Mouse (Mus musculus): Measurements from ENCODE around the gene Megf8.

Megf8 gene

GRCm38 (mm10) chr7:25278341-25279075 lies 38.5 kb upstream of the Megf8 start:
- in situ Hi-C loops (cut with MboI, MseI): no loop called here

DNA sequence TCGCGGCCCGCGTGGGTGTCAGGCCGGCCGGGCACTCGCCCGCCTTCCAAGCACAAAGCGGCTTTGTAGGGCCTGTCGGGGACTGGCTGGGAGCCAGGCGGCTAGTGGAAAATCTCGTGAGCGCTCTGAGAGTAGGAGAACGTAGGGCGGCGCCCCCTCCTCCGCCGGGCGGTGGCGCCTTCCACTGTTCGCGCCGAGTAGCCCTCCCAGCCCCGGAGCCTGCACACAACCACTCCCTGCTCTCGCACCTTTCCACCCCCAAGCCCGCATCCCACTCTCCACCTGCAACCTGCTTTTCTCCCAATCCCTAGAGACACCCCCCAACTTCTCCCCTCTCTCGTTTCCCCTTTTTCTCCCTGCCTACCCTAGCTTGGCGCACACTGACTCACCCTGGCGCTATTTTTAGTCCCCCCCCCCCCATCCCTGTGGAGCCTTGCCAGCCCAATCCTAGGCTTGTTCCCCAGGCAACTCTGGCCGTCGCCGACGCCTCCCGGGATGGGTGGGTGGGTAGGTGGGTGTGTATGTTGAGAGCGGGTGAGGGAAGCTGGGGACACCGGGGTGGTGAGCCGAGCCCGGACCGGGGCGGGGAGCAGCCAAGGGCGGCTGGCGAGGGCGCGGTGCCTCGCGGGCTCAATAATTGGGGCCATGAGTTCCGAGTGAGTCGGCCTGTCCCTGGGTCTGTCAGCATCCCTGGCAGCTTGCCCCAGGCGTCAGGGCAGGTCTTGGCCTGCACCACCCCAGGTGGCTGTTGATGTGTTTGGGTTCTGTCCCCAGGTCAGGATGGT lies 37.7 kb upstream of the Megf8 start:
- in situ Hi-C loops (cut with MboI, MseI): no loop called here

- in situ Hi-C loops (cut with MboI, MseI): loop anchor here (5.0 kb wide), 1 partner anchor 908 kb away; the partner anchor contains the start of gene Kcnn4
Measured at GRCm38 (mm10) chr7:25279861-25280791, 36.8 kb upstream of the Megf8 start.

- in situ Hi-C loops (cut with MboI, MseI): loop anchor here (5.0 kb wide), 1 partner anchor 909 kb away; the partner anchor contains the start of gene Kcnn4
Measured at GRCm38 (mm10) chr7:25281166-25281733, 35.7 kb upstream of the Megf8 start.

GRCm38 (mm10) chr7:25281734-25282601 lies 35.0 kb upstream of the Megf8 start:
- in situ Hi-C loops (cut with MboI, MseI): loop anchor here (5.0 kb wide), 1 partner anchor 910 kb away; the partner anchor contains the start of gene Kcnn4

DNA sequence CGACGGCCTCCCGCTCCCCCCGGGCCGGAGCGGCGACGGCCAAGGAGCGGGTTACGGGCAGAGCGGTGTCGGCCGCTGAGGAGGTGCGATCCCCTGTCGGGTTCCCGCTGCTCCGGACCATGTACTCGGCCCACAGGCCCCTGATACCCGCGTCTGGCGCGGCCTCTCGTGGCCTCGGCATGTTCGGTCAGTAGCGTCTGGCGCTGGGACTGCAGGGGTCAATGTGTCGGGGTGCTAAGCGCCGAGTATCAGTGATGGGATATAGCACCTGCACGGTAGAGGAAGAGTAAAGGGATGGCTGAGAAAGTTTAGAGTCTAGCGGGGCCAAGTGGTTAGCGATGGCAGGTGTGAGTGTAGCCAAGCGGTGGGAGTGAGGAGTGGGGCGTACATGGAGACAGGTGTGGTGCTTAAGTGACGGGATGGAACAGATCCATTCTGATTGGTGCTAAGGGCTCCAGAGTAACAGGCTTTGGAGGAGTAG lies 34.2 kb upstream of the Megf8 start:
- in situ Hi-C loops (cut with MboI, MseI): loop anchor here (5.0 kb wide), 1 partner anchor 910 kb away; the partner anchor contains the start of gene Kcnn4

DNA sequence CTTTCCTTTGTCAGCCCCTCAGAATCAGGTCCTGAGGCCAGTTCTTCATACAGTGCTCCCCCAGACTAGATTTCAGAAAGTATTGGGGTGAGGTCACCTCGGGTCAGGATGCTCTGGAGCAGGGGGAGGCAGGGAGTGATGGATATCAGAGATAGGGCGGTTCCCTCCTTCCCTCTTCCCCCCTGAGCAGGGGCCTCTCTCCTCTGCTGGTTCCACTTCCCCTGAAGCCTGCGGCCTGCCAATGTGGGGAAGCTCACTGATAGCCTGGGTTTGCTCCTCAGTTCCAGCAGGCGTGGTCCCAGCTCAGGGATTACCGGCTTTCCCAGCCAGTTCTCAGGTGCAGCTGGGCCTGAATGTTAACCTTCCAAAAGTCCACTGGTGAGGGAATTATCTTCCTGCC lies 33.3 kb upstream of the Megf8 start:
- in situ Hi-C loops (cut with MboI, MseI): loop anchor here (5.0 kb wide), 1 partner anchor 911 kb away; the partner anchor contains the start of gene Kcnn4

DNA sequence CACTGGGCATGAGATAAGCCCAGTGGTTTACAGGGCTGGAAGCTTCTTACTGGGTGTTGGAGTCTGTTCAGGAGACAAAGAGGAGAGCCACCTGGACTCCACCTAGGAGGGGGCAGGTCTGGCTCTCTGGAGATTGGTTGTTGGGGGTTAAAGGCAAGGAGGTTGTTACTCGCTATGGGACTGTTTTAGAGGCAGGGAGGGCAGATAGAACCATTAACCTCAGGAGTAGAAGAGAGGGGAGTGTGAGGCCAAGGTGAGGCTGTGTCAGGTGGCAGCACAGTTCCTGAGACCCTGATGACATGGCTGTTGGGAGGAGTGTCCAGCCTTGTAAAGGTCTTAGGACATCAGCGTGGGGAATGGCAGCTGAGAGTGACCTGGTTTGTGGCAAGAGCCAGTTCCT lies 32.8 kb upstream of the Megf8 start:
- in situ Hi-C loops (cut with MboI, MseI): loop anchor here (5.0 kb wide), 1 partner anchor 912 kb away; the partner anchor contains the start of gene Kcnn4

DNA sequence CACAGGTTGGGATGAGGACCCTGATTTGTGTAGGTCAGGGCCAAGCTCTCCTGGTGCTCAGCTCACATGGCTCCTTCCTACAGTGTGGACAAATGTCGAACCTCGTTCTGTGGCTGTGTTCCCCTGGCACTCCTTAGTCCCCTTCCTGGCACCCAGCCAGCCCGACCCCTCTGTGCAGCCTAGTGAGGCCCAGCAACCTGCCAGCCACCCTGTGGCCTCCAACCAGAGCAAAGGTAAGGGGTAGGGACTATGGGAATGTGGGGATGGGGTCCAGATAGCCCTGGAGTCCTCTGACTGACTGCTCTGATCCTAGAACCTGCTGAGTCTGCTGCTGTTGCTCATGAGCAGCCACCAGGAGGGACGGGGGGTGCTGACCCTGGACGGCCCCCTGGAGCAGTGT lies 32.2 kb upstream of the Megf8 start:
- in situ Hi-C loops (cut with MboI, MseI): loop anchor here (5.0 kb wide), 1 partner anchor 912 kb away; the partner anchor contains the start of gene Kcnn4

GRCm38 (mm10) chr7:25285511-25286238 lies 31.3 kb upstream of the Megf8 start:
- in situ Hi-C loops (cut with MboI, MseI): no loop called here

- in situ Hi-C loops (cut with MboI, MseI): no loop called here
Measured at GRCm38 (mm10) chr7:25286989-25287388, 30.0 kb upstream of the Megf8 start.

GRCm38 (mm10) chr7:25288011-25288410 lies 29.0 kb upstream of the Megf8 start:
- in situ Hi-C loops (cut with MboI, MseI): no loop called here

DNA sequence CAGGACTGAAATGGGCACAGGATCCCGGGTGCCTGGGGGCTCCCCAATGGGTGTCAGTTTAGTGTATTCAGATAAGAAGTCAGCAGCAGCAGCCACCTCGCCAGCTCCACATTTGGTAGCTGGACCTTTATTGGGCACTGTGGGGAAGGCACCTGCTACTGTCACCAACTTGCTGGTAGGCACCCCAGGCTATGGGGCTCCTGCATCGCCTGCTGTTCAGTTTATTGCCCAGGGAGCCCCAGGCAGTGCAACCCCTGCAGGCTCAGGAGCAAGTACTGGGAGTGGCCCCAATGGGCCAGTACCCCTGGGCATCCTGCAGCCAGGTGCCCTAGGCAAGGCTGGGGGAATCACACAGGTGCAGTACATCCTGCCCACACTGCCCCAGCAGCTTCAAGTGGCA lies 28.2 kb upstream of the Megf8 start:
- in situ Hi-C loops (cut with MboI, MseI): no loop called here

DNA sequence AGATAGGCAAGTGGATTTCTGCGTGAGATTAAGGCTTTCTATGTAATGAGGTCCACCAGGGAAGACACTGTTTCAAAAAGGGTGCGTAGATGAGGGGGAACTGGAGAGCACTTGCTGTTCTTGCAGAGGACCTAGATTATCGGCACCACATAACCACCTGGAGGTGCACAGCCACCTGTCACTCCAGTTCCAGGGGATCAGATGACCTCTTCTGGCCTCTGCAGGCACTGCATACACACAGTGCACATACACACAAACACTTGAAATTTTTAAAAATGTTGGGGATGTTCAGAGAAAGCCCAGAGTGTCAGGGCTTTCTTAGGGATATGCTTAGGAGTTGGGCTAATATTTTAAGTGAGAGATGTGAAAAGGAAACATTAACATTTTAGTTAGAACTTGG lies 27.0 kb upstream of the Megf8 start:
- in situ Hi-C loops (cut with MboI, MseI): no loop called here

- in situ Hi-C loops (cut with MboI, MseI): no loop called here
Measured at GRCm38 (mm10) chr7:25290463-25290862, 26.5 kb upstream of the Megf8 start.

GRCm38 (mm10) chr7:25290911-25291310 lies 26.1 kb upstream of the Megf8 start:
- in situ Hi-C loops (cut with MboI, MseI): no loop called here

DNA sequence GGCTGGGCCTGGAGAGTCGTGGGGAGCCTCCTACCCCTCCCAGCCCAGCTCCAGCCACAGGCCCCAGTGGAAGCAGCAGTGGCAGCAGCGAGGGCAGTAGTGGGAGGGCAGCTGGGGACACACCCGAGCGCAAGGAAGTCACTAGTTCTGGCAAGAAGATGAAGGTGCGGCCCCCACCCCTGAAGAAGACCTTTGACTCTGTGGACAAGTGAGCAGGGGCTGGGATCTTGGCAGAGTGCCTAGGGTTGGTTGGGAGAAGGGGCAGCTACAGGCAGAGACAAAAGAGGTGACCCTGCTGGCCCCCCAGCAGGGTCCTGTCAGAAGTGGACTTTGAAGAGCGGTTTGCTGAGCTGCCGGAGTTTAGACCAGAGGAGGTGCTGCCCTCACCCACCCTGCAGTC lies 24.9 kb upstream of the Megf8 start:
- in situ Hi-C loops (cut with MboI, MseI): no loop called here

DNA sequence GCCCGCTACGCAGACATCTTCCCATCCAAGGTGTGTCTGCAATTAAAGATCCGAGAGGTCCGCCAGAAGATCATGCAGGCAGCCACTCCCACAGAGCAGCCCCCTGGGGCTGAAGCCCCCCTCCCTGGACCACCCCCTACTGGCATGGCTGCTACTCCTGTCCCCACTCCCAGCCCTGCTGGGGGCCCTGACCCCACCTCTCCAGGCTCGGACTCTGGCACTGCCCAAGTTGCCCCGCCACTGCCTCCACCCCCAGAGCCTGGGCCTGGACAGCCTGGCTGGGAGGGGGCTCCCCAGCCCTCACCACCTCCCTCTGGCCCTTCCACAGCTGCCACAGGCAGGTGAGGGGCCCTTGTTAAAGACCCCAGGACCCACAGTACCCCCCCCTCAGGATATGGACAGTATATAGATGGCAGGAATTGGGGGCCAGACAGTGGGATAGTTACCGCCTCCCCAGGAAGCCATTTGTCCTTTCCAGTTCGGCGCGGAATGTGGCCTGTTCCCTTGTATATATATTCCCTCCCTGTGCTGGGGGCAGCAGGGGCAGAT lies 23.7 kb upstream of the Megf8 start:
- in situ Hi-C loops (cut with MboI, MseI): no loop called here

- in situ Hi-C loops (cut with MboI, MseI): no loop called here
Measured at GRCm38 (mm10) chr7:25294495-25294894, 22.5 kb upstream of the Megf8 start.
